Mouse (Mus musculus): ENCODE measurements at regions not wholly inside any gene's neighbourhood (a gene's known extent, or its start where the extent isn't known, plus 50 kb on each side); places are given as distances from the start of the nearest gene placed in this dataset.

GRCm38 (mm10) chr2:61088501-61088900, 125.5 kb upstream of the Rbms1 start:
- H3K4me2 ChIP-seq (ENCODE audit: low read depth) = no peak overlapping the region
- H3K36me3 ChIP-seq (ENCODE audit: control insufficient read depth, insufficient read depth) = no peaks in the 10 kb centered on the region
- H3K4me3 ChIP-seq = no peak overlapping the region
- TF ChIP-seq TCF3 (IDR thresholded peaks at IDR 0.05; ENCODE audit: insufficient read length, low read depth) (no peak), MAX (IDR thresholded peaks at IDR 0.05; ENCODE audit: low read depth) (no peak), USF1 (IDR thresholded peaks at IDR 0.05; ENCODE audit: low read depth) (no peak), SRF (IDR thresholded peaks at IDR 0.05; ENCODE audit: control insufficient read depth, insufficient read length, low read depth) (no peak)
- H3K27me3 ChIP-seq (ENCODE audit: control insufficient read depth, insufficient read depth, insufficient read length) = no peaks in the 10 kb centered on the region
- H3ac ChIP-seq (ENCODE audit: control insufficient read depth, insufficient read length) = no peak overlapping the region
- no peaks in the 10 kb centered on the region for H3K79me2 ChIP-seq (ENCODE audit: control insufficient read depth, insufficient read depth)

- Histone ChIP-seq H3K79me2 (ENCODE audit: control insufficient read depth, insufficient read depth) (no peaks in the 10 kb centered on the region), H3K27me3 (ENCODE audit: control insufficient read depth, insufficient read depth, insufficient read length) (no peaks in the 10 kb centered on the region), H3ac (ENCODE audit: control insufficient read depth, insufficient read length) (no peak overlapping the region), H3K4me3 (no peak overlapping the region), H3K4me2 (ENCODE audit: low read depth) (no peak overlapping the region), H3K36me3 (ENCODE audit: control insufficient read depth, insufficient read depth) (no peaks in the 10 kb centered on the region)
- TF ChIP-seq TCF12 (IDR thresholded peaks at IDR 0.05; ENCODE audit: insufficient read depth, poor library complexity, severe bottlenecking) (no peak), POLR2A (IDR thresholded peaks at IDR 0.05; ENCODE audit: insufficient read length, low read depth) (no peak), SRF (IDR thresholded peaks at IDR 0.05; ENCODE audit: control insufficient read depth, insufficient read length, low read depth) (no peak), USF1 (IDR thresholded peaks at IDR 0.05; ENCODE audit: low read depth) (no peak), E2F4 (IDR thresholded peaks at IDR 0.05; ENCODE audit: insufficient read depth) (no peak), MYOD1 (IDR thresholded peaks at IDR 0.05; ENCODE audit: control insufficient read depth in 1 of 3, insufficient read length in 2 of 3, low read depth in 2 of 3) (no peak), MYOG (IDR thresholded peaks at IDR 0.05; ENCODE audit: control insufficient read depth in 1 of 3, insufficient read depth in 1 of 3, insufficient read length in 2 of 3, low read depth in 2 of 3) (no peak), POLR2AphosphoS2 (IDR thresholded peaks at IDR 0.05; ENCODE audit: insufficient read length, low read depth) (no peak), CEBPB (IDR thresholded peaks at IDR 0.05; ENCODE audit: insufficient read depth, poor library complexity, severe bottlenecking) (no peak)
Measured at GRCm38 (mm10) chr2:61084835-61085234, 121.8 kb upstream of the Rbms1 start.

- Histone ChIP-seq H3K36me3 (ENCODE audit: control insufficient read depth, insufficient read depth) (no peaks in the 10 kb centered on the region), H3K79me2 (ENCODE audit: control insufficient read depth, insufficient read depth) (no peaks in the 10 kb centered on the region), H3K4me2 (ENCODE audit: low read depth) (no peak overlapping the region), H3K4me3 (no peak overlapping the region), H3K27me3 (ENCODE audit: control insufficient read depth, insufficient read depth, insufficient read length) (no peaks in the 10 kb centered on the region), H3ac (ENCODE audit: control insufficient read depth, insufficient read length) (no peak overlapping the region)
- TF ChIP-seq REST (IDR thresholded peaks at IDR 0.05; ENCODE audit: insufficient read depth, insufficient read length) (no peak), USF1 (IDR thresholded peaks at IDR 0.05; ENCODE audit: low read depth) (no peak), SRF (IDR thresholded peaks at IDR 0.05; ENCODE audit: control insufficient read depth, insufficient read length, low read depth) (no peak), POLR2AphosphoS2 (IDR thresholded peaks at IDR 0.05; ENCODE audit: insufficient read length, low read depth) (no peak), MYOD1 (IDR thresholded peaks at IDR 0.05; ENCODE audit: control insufficient read depth in 1 of 3, insufficient read length in 2 of 3, low read depth in 2 of 3) (no peak), TCF12 (IDR thresholded peaks at IDR 0.05; ENCODE audit: insufficient read depth, poor library complexity, severe bottlenecking) (no peak), E2F4 (IDR thresholded peaks at IDR 0.05; ENCODE audit: insufficient read depth) (no peak), POLR2A (IDR thresholded peaks at IDR 0.05; ENCODE audit: insufficient read length, low read depth) (no peak)
Measured at GRCm38 (mm10) chr2:61083100-61083499, 120.1 kb upstream of the Rbms1 start.

GRCm38 (mm10) chr2:61082640-61083039, 119.6 kb upstream of the Rbms1 start:
- Histone ChIP-seq H3K36me3 (ENCODE audit: control insufficient read depth, insufficient read depth) (no peaks in the 10 kb centered on the region), H3ac (ENCODE audit: control insufficient read depth, insufficient read length) (no peak overlapping the region), H3K27me3 (ENCODE audit: control insufficient read depth, insufficient read depth, insufficient read length) (no peaks in the 10 kb centered on the region), H3K79me2 (ENCODE audit: control insufficient read depth, insufficient read depth) (no peaks in the 10 kb centered on the region), H3K4me3 (no peak overlapping the region), H3K4me2 (ENCODE audit: low read depth) (no peak overlapping the region)
- no peak for TF ChIP-seq TCF12 (IDR thresholded peaks at IDR 0.05; ENCODE audit: insufficient read depth, poor library complexity, severe bottlenecking)
- TF ChIP-seq POLR2AphosphoS2 (IDR thresholded peaks at IDR 0.05; ENCODE audit: insufficient read length, low read depth) = no peak
- TF ChIP-seq TCF3 (IDR thresholded peaks at IDR 0.05; ENCODE audit: insufficient read length, low read depth) = no peak
- no peak for TF ChIP-seq E2F4 (IDR thresholded peaks at IDR 0.05; ENCODE audit: insufficient read depth)
- TF ChIP-seq MYOD1 (IDR thresholded peaks at IDR 0.05; ENCODE audit: control insufficient read depth in 1 of 3, insufficient read length in 2 of 3, low read depth in 2 of 3) = no peak

GRCm38 (mm10) chr2:61080006-61080405, 117.0 kb upstream of the Rbms1 start:
- H3K4me3 ChIP-seq = no peak overlapping the region
- no peak overlapping the region for H3K4me2 ChIP-seq (ENCODE audit: low read depth)
- no peaks in the 10 kb centered on the region for H3K79me2 ChIP-seq (ENCODE audit: control insufficient read depth, insufficient read depth)
- no peaks in the 10 kb centered on the region for H3K27me3 ChIP-seq (ENCODE audit: control insufficient read depth, insufficient read depth, insufficient read length)
- no peak overlapping the region for H3ac ChIP-seq (ENCODE audit: control insufficient read depth, insufficient read length)
- TF ChIP-seq E2F4 (IDR thresholded peaks at IDR 0.05; ENCODE audit: insufficient read depth) (no peak), CEBPB (IDR thresholded peaks at IDR 0.05; ENCODE audit: insufficient read depth, poor library complexity, severe bottlenecking) (no peak), MYOD1 (IDR thresholded peaks at IDR 0.05; ENCODE audit: control insufficient read depth in 1 of 3, insufficient read length in 2 of 3, low read depth in 2 of 3) (no peak), REST (IDR thresholded peaks at IDR 0.05; ENCODE audit: insufficient read depth, insufficient read length) (no peak), TCF3 (IDR thresholded peaks at IDR 0.05; ENCODE audit: insufficient read length, low read depth) (no peak), MAX (IDR thresholded peaks at IDR 0.05; ENCODE audit: low read depth) (no peak), POLR2AphosphoS2 (IDR thresholded peaks at IDR 0.05; ENCODE audit: insufficient read length, low read depth) (no peak), MYOG (IDR thresholded peaks at IDR 0.05; ENCODE audit: control insufficient read depth in 1 of 3, insufficient read depth in 1 of 3, insufficient read length in 2 of 3, low read depth in 2 of 3) (no peak), USF1 (IDR thresholded peaks at IDR 0.05; ENCODE audit: low read depth) (no peak), TCF12 (IDR thresholded peaks at IDR 0.05; ENCODE audit: insufficient read depth, poor library complexity, severe bottlenecking) (no peak), SRF (IDR thresholded peaks at IDR 0.05; ENCODE audit: control insufficient read depth, insufficient read length, low read depth) (no peak), POLR2A (IDR thresholded peaks at IDR 0.05; ENCODE audit: insufficient read length, low read depth) (no peak)
- no peaks in the 10 kb centered on the region for H3K36me3 ChIP-seq (ENCODE audit: control insufficient read depth, insufficient read depth)
